Mouse (Mus musculus) c-Kit-positive CD71-negative TER-119-negative erythroid progenitor cells, embryonic 14.5 days (primary cell): ENCODE measurements around the gene Cit.

Experiments used
- DNase-seq: peaks from one replicate; pipeline ENCODE4 v3.0.0-alpha.2; 2013; ENCODE audit warnings: low read depth

Cit gene

GRCm38 (mm10) chr5:116045581-116045980 lies 200.5 kb downstream of the Cit start:
- DNase-seq = no peak

- no peak for DNase-seq
These were observed 201.2 kb downstream of the Cit start for GRCm38 (mm10) chr5:116046246-116046645.

GRCm38 (mm10) chr5:116048321-116048720 lies 203.2 kb downstream of the Cit start:
- DNase-seq = no peak

GRCm38 (mm10) chr5:116049821-116050220 lies 204.7 kb downstream of the Cit start:
- no peak for DNase-seq

GRCm38 (mm10) chr5:116052171-116052570 lies 207.1 kb downstream of the Cit start:
- DNase-seq = no peak

- no peak for DNase-seq
These were observed 207.7 kb downstream of the Cit start for GRCm38 (mm10) chr5:116052826-116053225.
